25 mouse cellular contexts compared by ENCODE assay signal in genomic region chr3:108689446-108689845, GRCm38 (mm10). TPM values are rescaled to one million over a fixed set of nuclear protein-coding genes. Genes with fewer than 3 reads are reported as not detected.
DNase-seq lines count a peak whose midpoint lies in the region; ATAC-seq and TF ChIP-seq lines count a peak whose summit lies in the region.
"Had no signal": no experiment of that assay in that cellular context is flagged by ENCODE, and none has a peak within 500 bp of the region (broad histone marks: within the 10 kb centered on the region; RNA-seq: fewer than 3 reads in every experiment).

No protein-coding gene starts in this region.

- WGBS in lung, postnatal 0 days: 63% methylated on average over 8 of the region's 8 CpGs
- WGBS in lung, adult 2 months: 57% methylated on average over 8 of the region's 8 CpGs
- WGBS in embryonic facial prominence, embryonic 12.5 days: 52% methylated on average over 8 of the region's 8 CpGs
- 23% methylated on average over 8 of the region's 8 CpGs for WGBS in limb, embryonic 14.5 days

- 0 out of 2 replicates have a peak, but pooled peaks have one; percentile 10 for ATAC-seq in lung, postnatal 0 days
- no peak for ATAC-seq in embryonic facial prominence, embryonic 12.5 days (ENCODE audit: insufficient number of reproducible peaks, insufficient read depth, low FRiP score, low TSS enrichment)
- peak; percentile 75 for ATAC-seq in limb, embryonic 14.5 days (ENCODE audit: low FRiP score, low read depth)
- no peak for ATAC-seq in erythroblast, adult 5-6 weeks (replicated peaks; ENCODE audit: low FRiP score, poor library complexity, severe bottlenecking)
- ATAC-seq: intestine, postnatal 0 days; midbrain, embryonic 13.5 days had no signal

- TF ChIP-seq CTCF in lung, postnatal 0 days (IDR thresholded peaks at IDR 0.05): no peak
- no peak for TF ChIP-seq CTCF in lung, adult 2 months (IDR thresholded peaks at IDR 0.05; ENCODE audit: insufficient read depth, low read length)

- H3K27me3 ChIP-seq in lung, postnatal 0 days (replicated peaks; ENCODE audit: insufficient read depth, low read length): no peaks in the 10 kb centered on the region
- H3K27me3 ChIP-seq in embryonic facial prominence, embryonic 12.5 days: no peaks in the 10 kb centered on the region
- no peaks in the 10 kb centered on the region for H3K27me3 ChIP-seq in limb, embryonic 14.5 days (ENCODE audit: control insufficient read depth, insufficient read depth, low read length)
- H3K27me3 ChIP-seq: midbrain, embryonic 13.5 days had no signal

- H3K9me3 ChIP-seq in lung, postnatal 0 days (ENCODE audit: low read length): no peaks in the 10 kb centered on the region
- H3K9me3 ChIP-seq in embryonic facial prominence, embryonic 12.5 days: no peaks in the 10 kb centered on the region
- no peaks in the 10 kb centered on the region for H3K9me3 ChIP-seq in limb, embryonic 14.5 days (ENCODE audit: control insufficient read depth, low read length)
- H3K9me3 ChIP-seq: heart, embryonic 10.5 days; midbrain, embryonic 13.5 days had no signal

- TF ChIP-seq POLR2A in lung, adult 2 months (IDR thresholded peaks at IDR 0.05; ENCODE audit: borderline replicate concordance, extremely low read depth, low read depth, low read length): no peak
- TF ChIP-seq POLR2A in limb, embryonic 14.5 days (IDR thresholded peaks at IDR 0.05; ENCODE audit: borderline replicate concordance, extremely low read depth, insufficient read depth, insufficient read length): no peak

- H3K9ac ChIP-seq in lung, postnatal 0 days (replicated peaks; ENCODE audit: low read depth): no peak overlapping the region
- H3K9ac ChIP-seq in embryonic facial prominence, embryonic 12.5 days: no peak overlapping the region
- no peak overlapping the region for H3K9ac ChIP-seq in limb, embryonic 14.5 days (ENCODE audit: low read depth, low read length, severe bottlenecking)
- H3K9ac ChIP-seq: midbrain, embryonic 13.5 days had no signal

- no peaks in the 10 kb centered on the region for H3K36me3 ChIP-seq in lung, postnatal 0 days (ENCODE audit: insufficient read depth, low read length)
- peaks cover 38% of the 10 kb centered on the region for H3K36me3 ChIP-seq in embryonic facial prominence, embryonic 12.5 days
- peaks cover 62% of the 10 kb centered on the region for H3K36me3 ChIP-seq in limb, embryonic 14.5 days (ENCODE audit: control insufficient read depth, insufficient read depth, low read length)

- no peaks in the 10 kb centered on the region for H3K4me1 ChIP-seq in lung, postnatal 0 days (ENCODE audit: insufficient read depth, low read depth, low read length)
- H3K4me1 ChIP-seq in lung, adult 2 months (ENCODE audit: control insufficient read depth, insufficient read depth, low read length): no peaks in the 10 kb centered on the region; the same call in 1 of the 2 replicates
- H3K4me1 ChIP-seq in embryonic facial prominence, embryonic 12.5 days: peaks cover 10% of the 10 kb centered on the region; the same call in 1 of the 2 replicates
- H3K4me1 ChIP-seq in limb, embryonic 14.5 days (ENCODE audit: control insufficient read depth, insufficient read depth, low read length): peaks cover 15% of the 10 kb centered on the region
- H3K4me1 ChIP-seq: heart, embryonic 10.5 days; midbrain, embryonic 13.5 days had no signal

- H3K4me2 ChIP-seq in lung, postnatal 0 days (replicated peaks; ENCODE audit: low read depth, low read length): no peak overlapping the region
- no peak overlapping the region for H3K4me2 ChIP-seq in embryonic facial prominence, embryonic 12.5 days (replicated peaks)
- no peak overlapping the region for H3K4me2 ChIP-seq in limb, embryonic 14.5 days (replicated peaks; ENCODE audit: low read depth, low read length, severe bottlenecking)
- H3K4me2 ChIP-seq: midbrain, embryonic 13.5 days had no signal

- no peak overlapping the region for H3K4me3 ChIP-seq in lung, postnatal 0 days (ENCODE audit: low read depth, low read length)
- H3K4me3 ChIP-seq in lung, adult 2 months (replicated peaks; ENCODE audit: extremely low read depth, low read depth, low read length): no peak overlapping the region
- H3K4me3 ChIP-seq in embryonic facial prominence, embryonic 12.5 days: no peak overlapping the region
- no peak overlapping the region for H3K4me3 ChIP-seq in limb, embryonic 14.5 days (replicated peaks; ENCODE audit: low read length)
- H3K4me3 ChIP-seq: heart, embryonic 10.5 days; layer of hippocampus, adult 2 months; midbrain, embryonic 13.5 days had no signal

- H3K27ac ChIP-seq in lung, postnatal 0 days (ENCODE audit: low read length): no peak overlapping the region
- peak overlapping the region; percentile 55; the same call in 1 of the 2 replicates for H3K27ac ChIP-seq in embryonic facial prominence, embryonic 12.5 days
- peak overlapping the region; percentile 61 for H3K27ac ChIP-seq in limb, embryonic 14.5 days (replicated peaks; ENCODE audit: low read depth, low read length)
- H3K27ac ChIP-seq: heart, embryonic 10.5 days; midbrain, embryonic 13.5 days had no signal

- intact Hi-C loops in left cerebral cortex, postnatal 10 days (cut with DNase I): no loop called here

- TF ChIP-seq EP300 in lung, postnatal 0 days (IDR thresholded peaks at IDR 0.05): no peak

- peak; percentile 18 for DNase-seq in lung, postnatal 0 days (ENCODE audit: low spot score)
- DNase-seq in lung, adult 2 months: no peak
- DNase-seq in fibroblast of lung, adult 2 months (ENCODE audit: low read depth): peak; percentile 17
- peak; percentile 63 for DNase-seq in limb, embryonic 14.5 days (ENCODE audit: low spot score)
- no peak for DNase-seq in retina, postnatal 1 day
- no peak for DNase-seq in left cerebral cortex, postnatal 10 days (ENCODE audit: extremely low spot score in 1 of 2, low spot score in 2 of 2)
- DNase-seq: B cell, adult 2 months; cerebellum, adult 18-20 months; kidney, postnatal 25 days had no signal

RNA-seq across cellular contexts. Expression of gene Gpsm2, which starts 32.7 kb away (rescaled TPM):
- 22.9 and 23.7 TPM in 2 replicates for polyA plus RNA-seq in lung, postnatal 0 days (2015; fragmentation: Nextera tagmentation; extraction: Ambion mirVana)
- polyA plus RNA-seq in lung, adult 2 months (2012; rRNA removed): 2.7 and 5.1 TPM in 2 replicates
- polyA plus RNA-seq in embryonic facial prominence, embryonic 12.5 days (2016; fragmentation: Nextera tagmentation; extraction: Ambion mirVana): 77.0 and 82.5 TPM in 2 replicates
- 38.2 and 55.2 TPM in 2 replicates for polyA plus RNA-seq in limb, embryonic 14.5 days (2012; rRNA removed)
- polyA plus RNA-seq in limb, embryonic 14.5 days (2014; fragmentation: Nextera tagmentation; extraction: Ambion mirVana): 120 and 121 TPM in 2 replicates
- total RNA-seq in left cerebral cortex, postnatal 10 days (2021): 10 to 100 TPM; 12.8 to 13.4 TPM
- 8.2 and 25.0 TPM in 2 replicates for total RNA-seq in erythroblast, adult 5-6 weeks (2015; ENCODE audit: low replicate concordance)
- 47.5 and 64.2 TPM in 2 replicates for total RNA-seq in erythroblast, adult 5-6 weeks (2017; ENCODE audit: low replicate concordance)

RNA-seq across cellular contexts. Expression of gene Clcc1, which starts 35.7 kb away (rescaled TPM):
- polyA plus RNA-seq in lung, postnatal 0 days (2015; fragmentation: Nextera tagmentation; extraction: Ambion mirVana): 63.6 and 65.2 TPM in 2 replicates
- 35.2 and 50.0 TPM in 2 replicates for polyA plus RNA-seq in lung, adult 2 months (2012; rRNA removed)
- 74.8 and 77.2 TPM in 2 replicates for polyA plus RNA-seq in embryonic facial prominence, embryonic 12.5 days (2016; fragmentation: Nextera tagmentation; extraction: Ambion mirVana)
- 79.4 and 81.3 TPM in 2 replicates for polyA plus RNA-seq in limb, embryonic 14.5 days (2012; rRNA removed)
- polyA plus RNA-seq in limb, embryonic 14.5 days (2014; fragmentation: Nextera tagmentation; extraction: Ambion mirVana): 78.0 and 87.7 TPM in 2 replicates
- 10 to 100 TPM; 23.5 to 28.2 TPM for total RNA-seq in left cerebral cortex, postnatal 10 days (2021)
- total RNA-seq in erythroblast, adult 5-6 weeks (2015; ENCODE audit: low replicate concordance): 7.9 and 13.4 TPM in 2 replicates
- total RNA-seq in erythroblast, adult 5-6 weeks (2017; ENCODE audit: low replicate concordance): 19.9 and 23.7 TPM in 2 replicates

RNA-seq across cellular contexts. Expression of gene Aknad1, which starts 50.0 kb away (rescaled TPM):
- polyA plus RNA-seq in lung, postnatal 0 days (2015; fragmentation: Nextera tagmentation; extraction: Ambion mirVana): 0.10 and 0.21 TPM in 2 replicates
- polyA plus RNA-seq in lung, adult 2 months (2012; rRNA removed): 0.09 TPM in 1 of 2 replicates, not detected in the other
- polyA plus RNA-seq in embryonic facial prominence, embryonic 12.5 days (2016; fragmentation: Nextera tagmentation; extraction: Ambion mirVana): 0.36 and 0.51 TPM in 2 replicates
- 3.4 and 3.6 TPM in 2 replicates for polyA plus RNA-seq in limb, embryonic 14.5 days (2012; rRNA removed)
- 2.2 TPM in 2 replicates for polyA plus RNA-seq in limb, embryonic 14.5 days (2014; fragmentation: Nextera tagmentation; extraction: Ambion mirVana)
- under 1 TPM in 1 of 2 experiments, not detected in 1; 0.28 TPM for total RNA-seq in left cerebral cortex, postnatal 10 days (2021)
- 1.3 and 6.3 TPM in 2 replicates for total RNA-seq in erythroblast, adult 5-6 weeks (2015; ENCODE audit: low replicate concordance)
- 1.6 and 8.6 TPM in 2 replicates for total RNA-seq in erythroblast, adult 5-6 weeks (2017; ENCODE audit: low replicate concordance)
- total RNA-seq: adrenal gland, adult 2 months; granulocyte monocyte progenitor cell, adult 5-6 weeks; layer of hippocampus, postnatal 25 days; liver, adult 2 months; MEL had no signal
- polyA plus RNA-seq: adrenal gland, adult 2 months; heart, embryonic 10.5 days; heart, postnatal 0 days; hindbrain, embryonic 16.5 days; kidney, embryonic 14.5 days; liver, adult 2 months; midbrain, embryonic 13.5 days; neural tube, embryonic 14.5 days; small intestine, adult 2 months had no signal

Comparison
In these comparisons a context has a peak if more than half of its experiments do, and no peak if none do; other contexts are left out.
1. DNase-seq: peak in lung, postnatal 0 days (single experiment), fibroblast of lung, adult 2 months (single experiment) and limb, embryonic 14.5 days (single experiment); none in lung, adult 2 months (single experiment), retina, postnatal 1 day (single experiment) and left cerebral cortex, postnatal 10 days (0 of 2).
2. ATAC-seq: peak in lung, postnatal 0 days (single experiment) and limb, embryonic 14.5 days (single experiment); none in embryonic facial prominence, embryonic 12.5 days (single experiment) and erythroblast, adult 5-6 weeks (single experiment).